Mouse (Mus musculus): ENCODE measurements around the gene Zfp382. TPM values are rescaled to one million over a fixed set of nuclear protein-coding genes. Genes with fewer than 3 reads are reported as not detected.

Zfp382 gene
- total RNA-seq, 2 experiments from 2014 or later = 29.9 to 38.4 TPM

Small RNAs within 50 kb of the gene (microRNA-seq; reads per million reads assigned to microRNA genes)
- not detected for gene Gm23368

Other genes starting within 250 kb of the Zfp382 start
- gene Zfp27, start 215.4 kb upstream of the Zfp382 start, total RNA-seq (2021) = 10 to 100 TPM; 20.5 to 23.2 TPM
- 1 to 10 TPM; 9.0 to 9.7 TPM for gene Zfp383, start 213.7 kb upstream of the Zfp382 start, total RNA-seq (2021)
- 10 to 100 TPM; 18.0 to 19.1 TPM for gene Zfp74, start 167.9 kb upstream of the Zfp382 start, total RNA-seq (2021)
- gene Zfp568, start 138.0 kb upstream of the Zfp382 start, total RNA-seq (2021) = 1 to 10 TPM; 3.2 to 5.3 TPM
- gene Zfp14, start 70.6 kb upstream of the Zfp382 start, total RNA-seq (2021) = 1 to 10 TPM; 7.7 to 8.5 TPM
- gene Zfp82, start 49.0 kb upstream of the Zfp382 start, total RNA-seq (2021) = 1 to 10 TPM; 3.4 to 4.5 TPM
- gene Gm26920, start 31.5 kb upstream of the Zfp382 start, total RNA-seq (2021) = 1 to 10 TPM in 1 of 2 experiments, not detected in 1; 1.1 TPM
- 1 to 10 TPM; 7.5 to 7.6 TPM for gene Zfp566, start 31.4 kb upstream of the Zfp382 start, total RNA-seq (2021)
- gene Zfp260, start 27.2 kb upstream of the Zfp382 start, total RNA-seq (2021) = 10 to 100 TPM; 65.6 to 70.4 TPM
- 10 to 100 TPM; 40.5 to 48.3 TPM for gene Zfp146, start 47.8 kb downstream of the Zfp382 start, total RNA-seq (2021)
- 1 to 10 TPM; 5.8 to 6.0 TPM for gene Cox7a1, start 62.2 kb downstream of the Zfp382 start, total RNA-seq (2021)
- gene Capns1, start 76.9 kb downstream of the Zfp382 start, total RNA-seq (2021) = 100 to 1,000 TPM; 175 to 181 TPM
- gene Polr2i, start 110.0 kb downstream of the Zfp382 start, total RNA-seq (2021) = 10 to 100 TPM; 45.6 to 53.4 TPM
- 100 to 1,000 TPM; 135 to 142 TPM for gene Tbcb, start 110.3 kb downstream of the Zfp382 start, total RNA-seq (2021)
- not detected for gene Ovol3, start 113.8 kb downstream of the Zfp382 start, total RNA-seq (2021)
- gene Thap8, start 158.2 kb downstream of the Zfp382 start, total RNA-seq (2021) = under 1 TPM; 0.32 to 0.41 TPM
- 1 to 10 TPM; 1.0 to 1.1 TPM for gene Wdr62, start 158.5 kb downstream of the Zfp382 start, total RNA-seq (2021)
- 100 to 1,000 TPM; 491 to 494 TPM for gene Clip3, start 169.8 kb downstream of the Zfp382 start, total RNA-seq (2021)
- 10 to 100 TPM; 58.7 to 65.2 TPM for gene Alkbh6, start 186.8 kb downstream of the Zfp382 start, total RNA-seq (2021)
- 1 to 10 TPM; 6.4 to 9.1 TPM for gene Syne4, start 192.9 kb downstream of the Zfp382 start, total RNA-seq (2021)
- gene E130208F15Rik, start 199.8 kb downstream of the Zfp382 start, total RNA-seq (2021) = under 1 TPM; 0.52 to 0.54 TPM
- gene Sdhaf1, start 202.0 kb downstream of the Zfp382 start, total RNA-seq (2021) = 1 to 10 TPM; 7.5 to 9.4 TPM
- 10 to 100 TPM; 32.9 to 35.1 TPM for gene Lrfn3, start 240.8 kb downstream of the Zfp382 start, total RNA-seq (2021)

Measured in left cerebral cortex, postnatal 36 days (tissue).